Mouse (Mus musculus) cerebellum, adult (tissue): ENCODE results near the gene Gm11596.
"Not testable (repeated sequence)": the region's sequence is repeated elsewhere in the genome, so short reads cannot be mapped to it uniquely, and the experiment has no call there.

ENCODE experiments used
- ATAC-seq: cut with Nextera tagmentation; 2 replicates; pipeline ENCODE4 v1.9.2; 2017; ENCODE audit warnings: mild to moderate bottlenecking, moderate library complexity, mixed read lengths; ENCODE audit not compliant: insufficient number of reproducible peaks, low FRiP score, low TSS enrichment

The Gm11596 gene

DNA sequence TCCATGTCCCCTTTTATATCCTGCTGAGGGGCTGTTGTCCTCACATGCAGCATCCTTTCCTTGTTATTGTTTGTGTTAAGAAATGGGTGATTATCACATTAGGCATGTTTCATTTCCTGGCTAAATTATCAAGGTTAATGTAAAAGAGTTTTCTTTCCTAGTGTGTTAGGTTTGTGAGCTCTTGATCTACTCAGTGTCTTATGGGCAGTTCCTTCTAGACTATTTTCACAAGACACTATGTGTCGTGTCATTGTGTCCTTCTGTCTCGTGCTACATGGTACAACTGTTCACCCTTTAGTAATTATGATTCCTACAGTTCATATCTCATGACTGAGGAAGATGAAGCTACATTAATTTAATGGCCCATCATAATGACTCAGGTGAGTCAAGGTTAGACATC, at the start of gene Gm11596:
Gm11596 (minus strand) TSS at position 101 of the 400 bp plus-strand sequence.
- no peak for ATAC-seq

DNA sequence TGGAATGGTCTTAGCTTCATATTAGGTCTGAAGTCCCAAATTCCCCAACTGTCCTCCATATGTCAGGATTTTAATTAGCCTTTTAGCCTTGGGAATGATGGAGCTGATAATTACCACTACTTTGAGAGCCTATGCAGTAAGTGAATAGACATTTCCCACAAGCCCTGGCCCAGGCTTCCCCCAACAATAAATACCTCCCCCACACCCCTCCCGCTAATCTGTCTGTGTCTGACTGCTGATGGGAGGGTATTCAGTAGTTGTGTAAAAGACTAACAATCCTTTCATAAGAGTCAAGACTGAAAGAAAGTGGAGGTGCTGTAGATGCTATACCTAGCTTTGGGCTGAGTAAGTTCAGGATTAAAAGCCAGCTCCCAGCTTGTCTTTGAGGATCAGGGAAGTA, 48.9 kb upstream of the Gm11596 start:
- ATAC-seq, result no peak

DNA sequence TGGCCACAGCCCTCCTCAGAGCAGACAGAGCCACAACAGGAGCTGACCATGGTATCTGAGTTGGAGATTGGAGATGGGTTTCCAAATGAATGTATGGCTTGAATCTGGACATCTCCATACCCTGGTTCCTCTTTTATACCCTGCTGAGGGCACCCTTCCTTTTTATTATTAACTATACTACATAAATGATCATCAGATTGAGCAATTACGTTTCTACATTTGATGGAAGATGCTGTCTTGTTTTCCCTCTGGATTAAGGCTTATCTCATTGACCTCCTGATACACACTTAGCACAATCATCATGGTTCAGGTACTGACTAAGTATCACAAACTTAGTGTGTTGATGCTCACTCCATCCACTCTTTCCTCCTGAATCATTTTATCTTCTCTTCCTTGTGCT, 44.7 kb upstream of the Gm11596 start, which contains the start of gene 2300003K06Rik:
2300003K06Rik (minus strand) TSS at position 101 of the 400 bp plus-strand sequence.
- ATAC-seq, result no peak

DNA sequence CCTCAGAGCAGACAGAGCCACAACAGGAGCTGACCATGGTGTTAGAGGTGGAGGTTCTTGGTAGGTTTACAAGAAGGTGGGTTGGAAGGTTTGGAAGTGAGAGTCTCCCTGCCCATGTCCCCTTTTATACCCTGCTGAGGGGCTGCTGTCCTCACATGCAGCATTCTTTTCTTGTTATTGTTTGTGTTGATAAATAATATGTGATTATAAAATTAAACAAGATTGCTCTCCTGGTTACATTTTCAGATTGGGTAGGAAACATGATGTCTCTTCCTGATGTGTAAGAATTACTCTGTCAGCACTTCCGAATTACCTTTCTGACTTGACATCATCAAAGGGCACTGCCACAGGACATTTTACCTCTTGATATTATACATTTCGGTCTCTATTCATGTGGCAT, 22.3 kb upstream of the Gm11596 start, which contains the start of gene Gm11564:
Gm11564 (minus strand) TSS at position 101 of the 400 bp plus-strand sequence.
- ATAC-seq, result not testable (repeated sequence)

DNA sequence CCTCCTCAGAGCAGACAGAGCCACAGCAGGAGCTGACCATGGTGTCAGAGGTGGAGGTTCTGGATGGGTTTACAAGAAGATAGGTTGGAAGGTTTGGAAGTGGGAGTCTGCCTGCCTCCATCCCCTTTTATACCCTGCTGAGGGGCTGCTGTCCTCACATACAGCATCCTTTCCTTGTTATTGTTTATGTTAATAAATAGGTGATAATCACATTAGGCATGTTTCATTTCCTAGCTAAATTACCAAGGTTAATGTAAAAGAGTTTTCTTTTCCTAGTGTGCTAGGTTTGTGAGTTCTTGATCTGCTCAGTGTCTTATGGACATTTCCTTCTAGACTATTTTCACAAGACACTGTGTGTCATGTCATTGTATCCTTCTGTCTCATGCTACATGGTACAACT, 16.5 kb upstream of the Gm11596 start, which contains the start of gene Krtap4-13:
Krtap4-13 (minus strand) TSS at position 101 of the 400 bp plus-strand sequence.
- not testable (repeated sequence) for ATAC-seq

DNA sequence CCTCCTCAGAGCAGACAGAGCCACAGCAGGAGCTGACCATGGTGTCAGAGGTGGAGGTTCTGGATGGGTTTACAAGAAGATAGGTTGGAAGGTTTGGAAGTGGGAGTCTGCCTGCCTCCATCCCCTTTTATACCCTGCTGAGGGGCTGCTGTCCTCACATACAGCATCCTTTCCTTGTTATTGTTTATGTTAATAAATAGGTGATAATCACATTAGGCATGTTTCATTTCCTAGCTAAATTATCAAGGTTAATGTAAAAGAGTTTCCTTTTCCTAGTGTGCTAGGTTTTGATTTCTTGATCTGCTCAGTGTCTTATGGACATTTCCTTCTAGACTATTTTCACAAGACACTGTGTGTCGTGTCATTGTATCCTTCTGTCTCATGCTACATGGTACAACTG, 11.1 kb upstream of the Gm11596 start, which contains the start of gene Gm11554:
Gm11554 (minus strand) TSS at position 101 of the 400 bp plus-strand sequence.
- not testable (repeated sequence) for ATAC-seq

DNA sequence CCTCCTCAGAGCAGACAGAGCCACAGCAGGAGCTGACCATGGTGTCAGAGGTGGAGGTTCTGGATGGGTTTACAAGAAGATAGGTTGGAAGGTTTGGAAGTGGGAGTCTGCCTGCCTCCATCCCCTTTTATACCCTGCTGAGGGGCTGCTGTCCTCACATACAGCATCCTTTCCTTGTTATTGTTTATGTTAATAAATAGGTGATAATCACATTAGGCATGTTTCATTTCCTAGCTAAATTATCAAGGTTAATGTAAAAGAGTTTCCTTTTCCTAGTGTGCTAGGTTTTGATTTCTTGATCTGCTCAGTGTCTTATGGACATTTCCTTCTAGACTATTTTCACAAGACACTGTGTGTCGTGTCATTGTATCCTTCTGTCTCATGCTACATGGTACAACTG, 5.6 kb upstream of the Gm11596 start, which contains the start of gene Gm11569:
Gm11569 (minus strand) TSS at position 101 of the 400 bp plus-strand sequence.
- not testable (repeated sequence) for ATAC-seq

DNA sequence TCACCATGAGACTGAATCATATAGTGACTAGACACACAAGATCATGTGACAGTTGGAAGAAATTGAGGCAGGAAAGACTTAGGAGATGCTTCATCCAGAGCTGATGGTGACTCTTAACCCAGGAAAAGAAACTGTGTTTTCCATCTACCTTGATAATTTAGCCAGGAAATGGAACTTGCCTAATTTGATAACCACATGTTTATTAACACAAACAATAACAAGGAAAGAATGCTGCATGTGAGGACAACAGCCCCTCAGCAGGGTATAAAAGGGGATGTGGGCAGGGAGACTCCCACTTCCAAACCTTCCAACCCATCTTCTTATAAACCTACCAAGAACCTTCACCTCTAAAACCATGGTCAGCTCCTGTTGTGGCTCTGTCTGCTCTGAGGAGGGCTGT, 8.4 kb downstream of the Gm11596 start, which contains the start of gene Krtap4-9:
Krtap4-9 (plus strand) TSS at position 301 of the 400 bp plus-strand sequence.
- not testable (repeated sequence) for ATAC-seq

DNA sequence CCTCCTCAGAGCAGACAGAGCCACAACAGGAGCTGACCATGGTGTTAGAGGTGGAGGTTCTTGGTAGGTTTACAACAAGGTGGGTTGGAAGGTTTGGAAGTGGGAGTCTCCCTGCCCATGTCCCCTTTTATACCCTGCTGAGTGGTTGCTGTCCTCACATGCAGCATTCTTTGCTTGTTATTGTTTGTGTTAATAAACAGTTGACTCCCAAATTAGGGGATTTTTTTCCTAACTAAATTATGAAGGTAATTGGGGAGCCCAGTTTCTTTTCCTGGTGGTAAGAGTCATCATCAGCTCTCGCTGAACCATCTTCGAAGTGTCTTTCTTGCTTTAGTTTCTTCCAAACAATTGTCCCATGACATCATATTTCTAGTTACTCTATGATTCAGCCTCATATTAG, 12.7 kb downstream of the Gm11596 start, which contains the start of gene Krtap4-8:
Krtap4-8 (minus strand) TSS at position 101 of the 400 bp plus-strand sequence.
- ATAC-seq, result no peak

DNA sequence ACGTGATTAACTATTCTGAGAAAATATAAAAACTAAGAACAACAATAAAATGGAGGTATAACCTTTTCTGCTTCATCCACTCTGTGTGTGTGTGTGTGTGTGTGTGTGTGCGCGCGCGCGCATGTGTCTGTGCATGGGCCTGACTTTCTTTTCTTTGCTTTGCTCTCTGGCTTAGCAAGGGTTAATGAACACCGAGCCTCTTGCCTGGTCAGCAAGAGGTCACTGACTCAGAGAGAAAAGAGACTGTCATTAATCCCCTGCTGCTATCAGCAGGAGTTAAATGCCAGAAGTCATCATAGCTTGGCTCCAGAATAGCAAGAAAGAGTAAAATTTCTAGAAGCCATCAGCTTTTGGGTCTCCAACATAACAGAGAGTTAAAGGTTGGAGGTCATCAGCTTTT, 14.9 kb downstream of the Gm11596 start:
- no peak for ATAC-seq

DNA sequence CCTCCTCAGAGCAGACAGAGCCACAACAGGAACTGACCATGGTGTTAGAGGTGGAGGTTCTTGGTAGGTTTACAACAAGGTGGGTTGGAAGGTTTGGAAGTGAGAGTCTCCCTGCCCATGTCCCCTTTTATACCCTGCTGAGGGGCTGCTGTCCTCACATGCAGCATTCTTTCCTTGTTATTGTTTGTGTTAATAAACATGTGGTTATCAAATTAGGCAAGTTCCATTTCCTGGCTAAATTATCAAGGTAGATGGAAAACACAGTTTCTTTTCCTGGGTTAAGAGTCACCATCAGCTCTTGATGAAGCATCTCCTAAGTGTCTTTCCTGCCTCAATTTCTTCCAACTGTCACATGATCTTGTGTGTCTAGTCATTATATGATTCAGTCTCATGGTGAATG, 20.5 kb downstream of the Gm11596 start, which contains the start of gene Gm11595:
Gm11595 (minus strand) TSS at position 101 of the 400 bp plus-strand sequence.
- not testable (repeated sequence) for ATAC-seq

DNA sequence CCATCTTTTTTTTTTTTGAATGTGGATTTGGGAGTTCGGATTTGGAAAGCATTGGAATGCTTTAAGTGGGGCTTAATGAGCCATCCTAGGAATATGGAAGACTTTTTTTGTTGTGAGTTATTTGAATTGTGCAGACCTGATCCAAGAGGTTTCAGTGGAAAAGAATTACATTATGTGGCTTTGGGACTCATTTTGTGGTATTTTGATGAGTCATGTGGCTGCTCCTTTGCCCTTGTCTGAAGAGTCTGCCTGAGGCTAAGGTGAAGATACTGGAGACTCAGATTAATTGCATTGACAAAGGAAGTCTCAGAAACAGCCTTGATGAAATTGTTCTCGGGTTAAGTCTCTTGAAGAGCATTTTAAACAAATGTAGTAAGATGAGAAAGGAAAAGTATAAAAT, 24.9 kb downstream of the Gm11596 start:
- ATAC-seq, result no peak

DNA sequence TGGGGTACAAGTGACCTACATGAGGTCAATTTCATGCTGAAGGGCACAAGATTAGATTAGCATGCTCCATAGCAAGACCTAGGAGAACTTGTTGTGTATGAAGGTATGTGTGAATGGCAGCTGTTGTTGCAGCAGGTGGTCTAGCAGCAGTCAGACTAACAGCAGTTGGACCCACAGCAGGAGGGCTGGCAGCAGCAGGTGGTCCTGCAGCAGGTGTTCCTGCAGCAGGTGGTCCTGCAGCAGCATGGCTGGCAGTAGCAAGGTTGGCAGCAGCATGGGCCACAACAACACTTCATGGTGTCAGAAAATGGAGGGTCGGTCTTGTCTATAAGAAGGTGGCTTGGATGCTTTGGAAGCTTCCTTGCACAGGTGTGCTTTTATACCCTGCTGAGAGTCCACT, 34.4 kb downstream of the Gm11596 start:
- ATAC-seq, result no peak

DNA sequence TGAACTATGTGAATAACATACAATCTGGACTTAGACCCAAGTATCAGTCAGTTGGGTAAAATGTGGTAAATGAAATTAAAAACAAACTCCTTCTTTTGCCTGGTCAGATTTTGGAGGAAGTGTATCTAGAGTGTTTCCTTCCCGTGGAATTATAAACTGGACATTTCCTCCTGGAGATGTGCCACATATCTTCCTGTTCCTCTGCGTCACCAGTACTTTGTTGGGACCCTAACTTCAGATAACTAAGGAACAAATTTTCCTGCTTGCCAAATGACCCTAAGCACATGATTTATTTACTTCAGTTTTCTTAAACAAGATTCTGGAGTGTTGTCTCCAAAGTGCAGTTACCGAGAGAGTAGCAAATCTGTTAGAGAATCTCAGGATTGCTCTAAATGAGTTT, 49.3 kb downstream of the Gm11596 start:
- ATAC-seq, result no peak
